Mouse (Mus musculus) heart, adult 10 weeks (tissue): ENCODE measurements around the gene Vmn1r66. TPM values are rescaled to one million over a fixed set of nuclear protein-coding genes. Genes with fewer than 3 reads are reported as not detected.

ENCODE experiments used
- polyA plus RNA-seq: library from polyadenylated mRNA; stranded (reverse); fragments of 350-450 nt; fragmentation: Illumina TruSeq; extraction: RNeasy Lipid Tissue Mini Kit (QIAGEN cat#74804); gene quantifications from one replicate; pipeline ENCODE4 v1.2.3, GENCODE M21; 2014; ENCODE audit warnings: low read depth, low replicate concordance

Gene Vmn1r66
- not detected for polyA plus RNA-seq

DNA sequence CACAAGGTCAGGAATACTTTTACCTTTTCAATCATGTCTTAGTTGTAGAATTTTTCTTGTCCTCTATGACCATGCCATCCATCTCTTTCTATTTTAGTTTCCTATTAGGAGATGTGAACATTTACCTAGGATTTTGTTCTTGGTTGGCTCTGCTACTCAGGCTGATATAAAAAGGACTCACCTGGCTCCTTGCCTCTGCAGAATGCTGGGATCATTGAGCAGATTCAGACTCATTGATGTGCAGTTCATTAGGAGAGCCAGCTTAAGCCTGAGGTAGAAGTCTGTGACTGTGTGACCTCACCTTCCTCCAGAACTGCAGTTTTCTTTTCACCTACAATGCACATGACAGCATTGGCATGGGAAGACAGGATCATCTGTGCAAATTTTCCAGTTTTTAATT is at the start of gene Vmn1r66:
TSS of gene Vmn1r66 (minus strand) at position 101 of the 400 bp plus-strand sequence.

Other genes with a start within 250 kb of the Vmn1r66 start
- gene Vmn2r50, start 224.7 kb downstream of the Vmn1r66 start, polyA plus RNA-seq, result not detected
- not detected for gene Vmn2r51, start 172.3 kb downstream of the Vmn1r66 start, polyA plus RNA-seq
- gene Vmn2r52, start 101.4 kb downstream of the Vmn1r66 start, polyA plus RNA-seq, result not detected
- gene Vmn1r67, start 165.3 kb upstream of the Vmn1r66 start, polyA plus RNA-seq, result not detected
- gene Zik1, start 217.4 kb upstream of the Vmn1r66 start, polyA plus RNA-seq, result 1.0 TPM